Comparison of ENCODE assay signal across 8 mouse cellular contexts in genomic region chr6:17583982-17584381, GRCm38 (mm10). TPM values are rescaled to one million over a fixed set of nuclear protein-coding genes. Genes with fewer than 3 reads are reported as not detected.
DNase-seq lines count a peak whose midpoint lies in the region; ATAC-seq and TF ChIP-seq lines count a peak whose summit lies in the region.

No protein-coding gene starts in this region.

- H3K27me3 ChIP-seq in forebrain, embryonic 10.5 days (ENCODE audit: poor library complexity, severe bottlenecking), result no peaks in the 10 kb centered on the region
- H3K27me3 ChIP-seq in heart, embryonic 13.5 days (replicated peaks), result no peaks in the 10 kb centered on the region
- H3K27me3 ChIP-seq in kidney, embryonic 15.5 days, result no peaks in the 10 kb centered on the region
- no peaks in the 10 kb centered on the region for H3K27me3 ChIP-seq in midbrain, embryonic 16.5 days (ENCODE audit: control insufficient read depth, insufficient read depth, low read depth, low read length)
- no peaks in the 10 kb centered on the region for H3K27me3 ChIP-seq in stomach, postnatal 0 days (ENCODE audit: control insufficient read depth, insufficient read depth, low read length)

- peak; percentile 0; the same call in 1 of the 2 replicates for TF ChIP-seq CTCF in stomach, postnatal 0 days (IDR thresholded peaks at IDR 0.05; ENCODE audit: low read depth)

- H3K4me3 ChIP-seq in brown adipose tissue, adult 24 weeks (ENCODE audit: insufficient read depth, low read depth, low read length), result peak overlapping the region; percentile 34; the same call in 1 of the 2 replicates
- peak overlapping the region; percentile 44 for H3K4me3 ChIP-seq in forebrain, embryonic 10.5 days
- H3K4me3 ChIP-seq in heart, embryonic 13.5 days, result peak overlapping the region; percentile 47
- H3K4me3 ChIP-seq in kidney, embryonic 15.5 days (replicated peaks), result peak overlapping the region; percentile 43
- peak overlapping the region; percentile 40 for H3K4me3 ChIP-seq in midbrain, embryonic 16.5 days (ENCODE audit: low read depth, low read length)
- H3K4me3 ChIP-seq in stomach, postnatal 0 days (ENCODE audit: low read depth, low read length), result peak overlapping the region; percentile 26

- H3K27ac ChIP-seq in brown adipose tissue, adult 24 weeks (replicated peaks; ENCODE audit: low read depth, low read length), result 0 out of 2 replicates have a peak overlapping the region, but pooled peaks have one; percentile 31
- H3K27ac ChIP-seq in forebrain, embryonic 10.5 days, result no peak overlapping the region
- H3K27ac ChIP-seq in heart, embryonic 13.5 days (replicated peaks), result no peak overlapping the region
- no peak overlapping the region for H3K27ac ChIP-seq in kidney, embryonic 15.5 days
- H3K27ac ChIP-seq in midbrain, embryonic 16.5 days (ENCODE audit: low read length), result no peak overlapping the region
- no peak overlapping the region for H3K27ac ChIP-seq in stomach, postnatal 0 days (replicated peaks)

- H3K9ac ChIP-seq in heart, embryonic 13.5 days, result peak overlapping the region; percentile 52
- peak overlapping the region; percentile 29; the same call in 1 of the 2 replicates for H3K9ac ChIP-seq in kidney, embryonic 15.5 days
- H3K9ac ChIP-seq in midbrain, embryonic 16.5 days (ENCODE audit: low read depth, low read length), result 0 out of 2 replicates have a peak overlapping the region, but pooled peaks have one; percentile 40
- 0 out of 2 replicates have a peak overlapping the region, but pooled peaks have one; percentile 8 for H3K9ac ChIP-seq in stomach, postnatal 0 days (ENCODE audit: low read length)

- no peaks in the 10 kb centered on the region for H3K36me3 ChIP-seq in forebrain, embryonic 10.5 days (replicated peaks)
- H3K36me3 ChIP-seq in heart, embryonic 13.5 days, result no peaks in the 10 kb centered on the region
- no peaks in the 10 kb centered on the region for H3K36me3 ChIP-seq in kidney, embryonic 15.5 days
- H3K36me3 ChIP-seq in midbrain, embryonic 16.5 days (ENCODE audit: control insufficient read depth, insufficient read depth, low read length), result no peaks in the 10 kb centered on the region
- no peaks in the 10 kb centered on the region for H3K36me3 ChIP-seq in stomach, postnatal 0 days (ENCODE audit: control insufficient read depth, insufficient read depth, low read length)

- H3K9me3 ChIP-seq in forebrain, embryonic 10.5 days, result no peaks in the 10 kb centered on the region
- no peaks in the 10 kb centered on the region for H3K9me3 ChIP-seq in heart, embryonic 13.5 days
- H3K9me3 ChIP-seq in kidney, embryonic 15.5 days (replicated peaks), result no peaks in the 10 kb centered on the region
- H3K9me3 ChIP-seq in midbrain, embryonic 16.5 days (replicated peaks; ENCODE audit: control insufficient read depth, low read length, poor library complexity, severe bottlenecking), result no peaks in the 10 kb centered on the region
- H3K9me3 ChIP-seq in stomach, postnatal 0 days (ENCODE audit: control insufficient read depth, low read length), result no peaks in the 10 kb centered on the region

- TF ChIP-seq EP300 in stomach, postnatal 0 days (optimal IDR thresholded peaks at IDR 0.05), result no peak

- WGBS in forebrain, embryonic 10.5 days, result 36% methylated on average over 13 of the region's 13 CpGs
- WGBS in heart, embryonic 13.5 days, result 24% methylated on average over 13 of the region's 13 CpGs
- 14% methylated on average over 13 of the region's 13 CpGs for WGBS in kidney, embryonic 15.5 days
- WGBS in midbrain, embryonic 16.5 days, result 21% methylated on average over 13 of the region's 13 CpGs
- WGBS in stomach, postnatal 0 days, result 14% methylated on average over 13 of the region's 13 CpGs

- ATAC-seq in heart, embryonic 13.5 days (ENCODE audit: extremely low read depth, insufficient number of reproducible peaks, low FRiP score, low TSS enrichment), result peak; percentile 61; the same call in 1 of the 2 replicates
- peak; percentile 94 for ATAC-seq in kidney, embryonic 15.5 days (replicated peaks; ENCODE audit: low FRiP score)
- peak; percentile 87 for ATAC-seq in midbrain, embryonic 16.5 days
- ATAC-seq in stomach, postnatal 0 days (ENCODE audit: low FRiP score, low TSS enrichment), result peak; percentile 80; the same call in 1 of the 2 replicates

- DNase-seq in 416B (ENCODE audit: low read depth) (peak; percentile 23), liver (peak; percentile 50)
- DNase-seq in forebrain, embryonic 10.5 days (ENCODE audit: extremely low spot score, low spot score), result peak; percentile 51
- DNase-seq in stomach, postnatal 0 days (ENCODE audit: low spot score), result peak; percentile 68

- H3K4me1 ChIP-seq in brown adipose tissue, adult 24 weeks (ENCODE audit: control insufficient read depth, insufficient read depth, insufficient read length, low read length), result no peaks in the 10 kb centered on the region
- peaks cover 7% of the 10 kb centered on the region for H3K4me1 ChIP-seq in forebrain, embryonic 10.5 days
- H3K4me1 ChIP-seq in heart, embryonic 13.5 days, result peaks cover 4% of the 10 kb centered on the region; the same call in 1 of the 2 replicates
- H3K4me1 ChIP-seq in kidney, embryonic 15.5 days, result peaks cover 6% of the 10 kb centered on the region
- H3K4me1 ChIP-seq in midbrain, embryonic 16.5 days (ENCODE audit: control insufficient read depth, insufficient read depth, low read length), result no peaks in the 10 kb centered on the region
- no peaks in the 10 kb centered on the region for H3K4me1 ChIP-seq in stomach, postnatal 0 days (replicated peaks; ENCODE audit: control insufficient read depth, insufficient read depth)

- peak overlapping the region; percentile 67 for H3K4me2 ChIP-seq in heart, embryonic 13.5 days
- H3K4me2 ChIP-seq in kidney, embryonic 15.5 days, result peak overlapping the region; percentile 63
- peak overlapping the region; percentile 57 for H3K4me2 ChIP-seq in midbrain, embryonic 16.5 days (ENCODE audit: low read length)
- H3K4me2 ChIP-seq in stomach, postnatal 0 days (replicated peaks; ENCODE audit: low read depth), result peak overlapping the region; percentile 50

RNA-seq across cellular contexts. Expression of gene Capza2, which starts 52.1 kb away (rescaled TPM):
- polyA plus RNA-seq in brown adipose tissue, adult 24 weeks (2012; ENCODE audit: insufficient read depth, insufficient read length, missing spikeins), result 94.6 and 146 TPM in 2 replicates
- polyA plus RNA-seq in forebrain, embryonic 10.5 days (2016; fragmentation: Nextera tagmentation; extraction: Ambion mirVana), result 211 and 227 TPM in 2 replicates
- polyA plus RNA-seq in heart, embryonic 13.5 days (2015; fragmentation: Nextera tagmentation; extraction: Ambion mirVana), result 198 and 210 TPM in 2 replicates
- 212 and 226 TPM in 2 replicates for polyA plus RNA-seq in kidney, embryonic 15.5 days (2015; fragmentation: Nextera tagmentation; extraction: Ambion mirVana)
- 246 and 251 TPM in 2 replicates for polyA plus RNA-seq in midbrain, embryonic 16.5 days (2015; fragmentation: Nextera tagmentation; extraction: Ambion mirVana)
- polyA plus RNA-seq in stomach, postnatal 0 days (2015; fragmentation: Nextera tagmentation; extraction: Ambion mirVana), result 161 and 167 TPM in 2 replicates
